Mouse (Mus musculus) C2C12 (cell line): Measurements from ENCODE around the gene Map3k6.

Experiments used
- CTCF ChIP-seq: IDR thresholded peaks from one replicate; pipeline ENCODE4 v1.5.1; 2011; ENCODE audit not compliant: control insufficient read depth, insufficient read depth, insufficient read length
- FOSL1 ChIP-seq: IDR thresholded peaks from one replicate; pipeline ENCODE4 v1.8.0; 2011; ENCODE audit warnings: mild to moderate bottlenecking, low read length; ENCODE audit not compliant: poor library complexity, insufficient read depth, severe bottlenecking
- MAX ChIP-seq: IDR thresholded peaks from one replicate; pipeline ENCODE4 v1.6.1; 2011; ENCODE audit warnings: mild to moderate bottlenecking, control low read depth
- MYOD1 ChIP-seq: IDR thresholded peaks from one replicate; pipeline ENCODE4 v1.6.1; 2011; ENCODE audit warnings: low read depth; ENCODE audit not compliant: control insufficient read depth, insufficient read length

GRCm38 (mm10) chr4:133257798-133258408, 17.3 kb downstream of the Map3k6 start:
- TF ChIP-seq CTCF (no peak), MAX (no peak), MYOD1 (no peak), FOSL1 (no peak)
